Mouse (Mus musculus) adrenal gland, postnatal 36 days (tissue): ENCODE measurements at regions not wholly inside any gene's neighbourhood (a gene's known extent, or its start where the extent isn't known, plus 50 kb on each side); places are given as distances from the start of the nearest gene placed in this dataset.

ENCODE experiments used
- DNase-seq, 2 experiments: peaks; one replicate each; pipeline ENCODE4 v3.0.0; 2021; ENCODE audit warnings: mixed read lengths in 1 of 2

GRCm38 (mm10) chr2:103143985-103144384, 70.5 kb downstream of the Apip start:
- DNase-seq: no peak

- DNase-seq: no peak
These were observed 70.9 kb downstream of the Apip start for GRCm38 (mm10) chr2:103144420-103144819.

- DNase-seq: no peak
These were observed 71.6 kb downstream of the Apip start for GRCm38 (mm10) chr2:103145058-103145457.

GRCm38 (mm10) chr2:103146132-103146531, 72.7 kb downstream of the Apip start:
- DNase-seq: no peak

- DNase-seq: no peak
These were observed 79.8 kb downstream of the Apip start for GRCm38 (mm10) chr2:103153261-103153660.

GRCm38 (mm10) chr2:103167741-103168140, 94.3 kb downstream of the Apip start:
- no peak for DNase-seq

- no peak for DNase-seq
These were observed 94.8 kb downstream of the Apip start for GRCm38 (mm10) chr2:103168266-103168665.

GRCm38 (mm10) chr2:103177361-103177760, 103.9 kb downstream of the Apip start:
- DNase-seq: peak in 1 of 2 experiments; percentile 2

GRCm38 (mm10) chr2:103180298-103180927, 106.9 kb downstream of the Apip start:
- DNase-seq: no peak

- DNase-seq: no peak
These were observed 113.3 kb downstream of the Apip start for GRCm38 (mm10) chr2:103186751-103187260.

GRCm38 (mm10) chr2:103192591-103192990, 110.5 kb downstream of the Ehf start:
- no peak for DNase-seq

GRCm38 (mm10) chr2:103200313-103200712, 102.8 kb downstream of the Ehf start:
- no peak for DNase-seq

- no peak for DNase-seq
These were observed 98.0 kb downstream of the Ehf start for GRCm38 (mm10) chr2:103205046-103205445.

GRCm38 (mm10) chr2:103208370-103208769, 94.7 kb downstream of the Ehf start:
- peak; percentile 9 to 28 for DNase-seq

- DNase-seq: no peak
These were observed 94.0 kb downstream of the Ehf start for GRCm38 (mm10) chr2:103209056-103209455.

GRCm38 (mm10) chr2:103209512-103209981, 93.5 kb downstream of the Ehf start:
- peak; percentile 23 to 62 for DNase-seq

GRCm38 (mm10) chr2:103211179-103211578, 91.9 kb downstream of the Ehf start:
- no peak for DNase-seq
